ENCODE assay signal across 15 mouse cellular contexts in genomic region chr9:83379661-83380060, GRCm38 (mm10).
"Had no signal": no experiment of that assay in that cellular context is flagged by ENCODE, and none has a peak within 500 bp of the region (broad histone marks: within the 10 kb centered on the region; RNA-seq: fewer than 3 reads in every experiment).

No protein-coding gene starts in this region.

- H3K4me2 ChIP-seq: liver, embryonic 13.5 days; midbrain, embryonic 12.5 days; neural tube, embryonic 12.5 days; neural tube, embryonic 15.5 days; stomach, embryonic 15.5 days had no signal

- H3K36me3 ChIP-seq: liver, embryonic 13.5 days; midbrain, embryonic 12.5 days; neural tube, embryonic 12.5 days; neural tube, embryonic 15.5 days; stomach, embryonic 15.5 days had no signal

- H3K27ac ChIP-seq: liver, embryonic 13.5 days; midbrain, embryonic 12.5 days; neural tube, embryonic 12.5 days; neural tube, embryonic 15.5 days; stomach, embryonic 15.5 days had no signal

- H3K9ac ChIP-seq: liver, embryonic 13.5 days; midbrain, embryonic 12.5 days; neural tube, embryonic 12.5 days; neural tube, embryonic 15.5 days; stomach, embryonic 15.5 days had no signal

- H3K27me3 ChIP-seq: liver, embryonic 13.5 days; midbrain, embryonic 12.5 days; neural tube, embryonic 12.5 days; neural tube, embryonic 15.5 days; stomach, embryonic 15.5 days had no signal

- DNase-seq: kidney, adult 9 months; kidney, postnatal 14 days; kidney, postnatal 4 days; liver, embryonic 13.5 days; lung, adult 2 months; lung, postnatal 14 days; lung, postnatal 4 days; retina, postnatal 1 day; right cerebral cortex, postnatal 25 days; spleen, adult 18-20 months; thymus, postnatal 25 days had no signal

- H3K9me3 ChIP-seq: liver, embryonic 13.5 days; midbrain, embryonic 12.5 days; neural tube, embryonic 12.5 days; neural tube, embryonic 15.5 days; stomach, embryonic 15.5 days had no signal

- H3K4me1 ChIP-seq: midbrain, embryonic 12.5 days; neural tube, embryonic 12.5 days; neural tube, embryonic 15.5 days; stomach, embryonic 15.5 days had no signal

- H3K4me3 ChIP-seq: liver, embryonic 13.5 days; midbrain, embryonic 12.5 days; neural tube, embryonic 12.5 days; neural tube, embryonic 15.5 days; stomach, embryonic 15.5 days had no signal
